Mouse (Mus musculus) inflammation-experienced regulatory T-cells, adult 6 months (primary cell): ENCODE results near the gene Olfr699. TPM values are rescaled to one million over a fixed set of nuclear protein-coding genes. Genes with fewer than 3 reads are reported as not detected.
A peak's percentile ranks its signal among the peaks of the same experiment; 100 is the strongest.
"Not testable (repeated sequence)": the region's sequence is repeated elsewhere in the genome, so short reads cannot be mapped to it uniquely, and the experiment has no call there.

Source experiments
- ATAC-seq: one replicate; pipeline ENCODE4 v1.8.0; 2017
- polyA plus RNA-seq, 3 experiments: library from polyadenylated mRNA; unstranded; fragments of 100-300 nt; shearing (Covaris generic); gene quantifications; one replicate each; pipeline ENCODE4 v1.2.1; 2017

The Olfr699 gene
- under 1 TPM in 1 of 3 experiments, not detected in 2; 0.15 TPM for polyA plus RNA-seq

DNA sequence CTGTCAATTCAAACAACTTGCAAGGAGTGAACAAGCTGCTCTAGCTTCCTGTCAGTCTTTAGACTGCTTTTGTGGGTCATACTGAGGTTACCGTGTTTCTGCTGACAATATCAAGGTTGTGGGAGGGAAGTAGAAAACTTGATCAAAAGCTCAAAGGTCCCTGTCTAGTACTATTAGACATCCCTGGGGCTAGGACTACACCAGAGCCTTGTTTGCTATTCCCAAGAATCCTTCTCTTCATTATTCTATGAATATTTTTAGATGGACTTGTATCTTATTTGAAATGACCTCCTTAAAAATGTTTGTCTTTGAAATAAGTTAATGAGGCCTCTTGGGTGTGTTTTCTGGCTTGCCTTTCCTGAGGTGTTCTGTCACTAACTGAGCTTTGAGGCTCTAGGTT, at the start of gene Olfr699:
Gene Olfr699, minus strand, starts transcription at position 101 of the 400 bp plus-strand sequence.
- ATAC-seq = no peak

GRCm38 (mm10) chr7:106833793-106834192, 40.8 kb upstream of the Olfr699 start, which contains the start of gene Olfr702:
Olfr702 (minus strand) TSS chr7:106833893.
- no peak for ATAC-seq

- no peak for ATAC-seq
Observed at GRCm38 (mm10) chr7:106818414-106818813, 25.4 kb upstream of the Olfr699 start.

- peak; percentile 79 for ATAC-seq
Observed at GRCm38 (mm10) chr7:106815775-106816174, 22.8 kb upstream of the Olfr699 start.

- no peak for ATAC-seq
Observed at GRCm38 (mm10) chr7:106813829-106814228, 20.8 kb upstream of the Olfr699 start, which contains the start of gene Olfr701. Olfr701 (plus strand) TSS chr7:106814129.

DNA sequence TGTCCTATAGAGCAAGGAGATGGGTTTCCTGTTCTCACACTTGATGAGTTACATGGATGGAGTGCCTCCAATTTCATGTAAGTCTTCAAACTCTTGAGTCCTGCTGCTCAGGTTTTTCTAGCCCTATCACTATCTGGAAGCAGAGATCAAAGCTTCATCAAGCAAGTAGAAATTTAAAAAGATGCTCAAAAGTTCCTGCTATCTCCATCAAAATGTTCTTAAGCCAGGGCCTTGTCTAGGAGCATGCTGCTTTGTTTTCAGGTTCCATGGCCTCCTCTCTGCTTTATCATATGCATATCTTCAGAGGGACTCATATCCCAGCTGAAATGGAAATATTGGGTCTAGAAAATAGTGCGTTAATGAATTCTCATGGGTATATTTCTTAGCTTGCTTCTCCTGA, 15.7 kb upstream of the Olfr699 start, which contains the start of gene Olfr700:
Gene Olfr700, minus strand, starts transcription at position 101 of the 400 bp plus-strand sequence.
- no peak for ATAC-seq

- no peak for ATAC-seq
Observed at GRCm38 (mm10) chr7:106788330-106788729, 4.7 kb downstream of the Olfr699 start.

GRCm38 (mm10) chr7:106761008-106761407, 32.0 kb downstream of the Olfr699 start:
- ATAC-seq = not testable (repeated sequence)

- no peak for ATAC-seq
Observed at GRCm38 (mm10) chr7:106758800-106759199, 34.2 kb downstream of the Olfr699 start.

DNA sequence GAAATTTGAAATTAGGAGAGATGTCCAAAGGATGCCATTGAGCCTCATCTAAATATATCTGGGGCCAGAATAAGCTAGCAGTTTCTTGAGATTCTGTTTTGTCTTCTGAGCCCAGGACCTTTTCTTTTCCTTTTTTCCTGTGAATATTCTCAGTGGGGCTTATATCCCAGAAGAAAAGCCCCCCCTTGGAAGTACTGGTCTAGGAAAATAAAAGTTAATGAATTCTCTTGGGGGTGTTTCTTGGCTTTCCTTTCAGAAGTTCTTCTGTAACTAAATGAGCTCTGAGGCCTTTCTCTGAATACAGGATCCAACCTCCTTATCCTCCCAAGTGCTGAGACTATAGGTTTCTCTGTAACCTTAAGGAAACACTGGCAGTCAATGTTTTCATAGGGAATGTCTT, 37.7 kb downstream of the Olfr699 start, which contains the start of gene Olfr698:
Gene Olfr698, minus strand, starts transcription at position 101 of the 400 bp plus-strand sequence.
- ATAC-seq = no peak

- ATAC-seq = no peak
Observed at GRCm38 (mm10) chr7:106745811-106746210, 47.2 kb downstream of the Olfr699 start.

GRCm38 (mm10) chr7:106742343-106742742, 50.7 kb downstream of the Olfr699 start, which contains the start of gene Olfr697:
Olfr697 (minus strand) TSS chr7:106742443.
- ATAC-seq = no peak

Other genes with a start within 250 kb of the Olfr699 start
- gene Olfr693, start 112.6 kb downstream of the Olfr699 start, polyA plus RNA-seq = not detected
- not detected for gene Olfr694, start 101.4 kb downstream of the Olfr699 start, polyA plus RNA-seq
- gene Olfr695, start 76.8 kb downstream of the Olfr699 start, polyA plus RNA-seq = not detected
- gene Olfr697, start 50.8 kb downstream of the Olfr699 start, polyA plus RNA-seq = not detected
- not detected for gene Olfr698, start 37.8 kb downstream of the Olfr699 start, polyA plus RNA-seq
- gene Olfr700, start 15.6 kb upstream of the Olfr699 start, polyA plus RNA-seq = not detected
- not detected for gene Olfr701, start 20.9 kb upstream of the Olfr699 start, polyA plus RNA-seq
- not detected for gene Olfr702, start 40.7 kb upstream of the Olfr699 start, polyA plus RNA-seq
- gene Olfr703, start 50.2 kb upstream of the Olfr699 start, polyA plus RNA-seq = not detected
- gene Olfr704, start 70.0 kb upstream of the Olfr699 start, polyA plus RNA-seq = not detected
- not detected for gene Olfr705, start 83.7 kb upstream of the Olfr699 start, polyA plus RNA-seq
- gene Olfr706, start 95.0 kb upstream of the Olfr699 start, polyA plus RNA-seq = not detected
- gene Olfr707, start 108.0 kb upstream of the Olfr699 start, polyA plus RNA-seq = not detected
- gene Olfr1532-ps1, start 114.8 kb upstream of the Olfr699 start, polyA plus RNA-seq = not detected
- not detected for gene Olfr709-ps1, start 139.0 kb upstream of the Olfr699 start, polyA plus RNA-seq
- not detected for gene Olfr710, start 155.1 kb upstream of the Olfr699 start, polyA plus RNA-seq
- not detected for gene Olfr6, start 170.7 kb upstream of the Olfr699 start, polyA plus RNA-seq
- not detected for gene Olfr711, start 182.3 kb upstream of the Olfr699 start, polyA plus RNA-seq
- gene Olfr2, start 212.9 kb upstream of the Olfr699 start, polyA plus RNA-seq = not detected
- not detected for gene Olfr713, start 238.0 kb upstream of the Olfr699 start, polyA plus RNA-seq